Mouse (Mus musculus): ENCODE data around the gene C130026I21Rik.
"Not testable (repeated sequence)": the region's sequence is repeated elsewhere in the genome, so short reads cannot be mapped to it uniquely, and the experiment has no call there.

DNA sequence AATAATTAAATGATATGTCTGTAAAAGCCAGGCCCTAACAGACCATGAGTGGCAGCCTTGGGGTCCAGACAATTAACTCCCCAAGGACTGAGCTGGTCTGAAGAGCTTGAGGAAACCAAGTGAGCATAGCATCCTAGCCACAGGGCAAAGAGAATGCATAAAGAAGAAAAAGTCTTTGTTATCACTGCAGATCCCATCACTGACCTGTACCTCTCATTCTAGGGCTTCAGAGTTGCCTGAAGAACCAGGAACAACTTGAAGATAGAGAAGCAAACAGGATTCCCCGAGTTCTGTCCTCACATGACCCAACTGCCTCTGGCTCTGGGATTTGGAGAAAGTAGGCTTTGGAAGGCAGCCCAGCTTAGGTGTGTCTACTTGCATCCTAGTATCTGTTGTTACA is 170.5 kb downstream of the C130026I21Rik start, which contains the start of gene Gm10553:
- TF ChIP-seq CTCF, POLR2A (IDR thresholded peaks at IDR 0.05; ENCODE audit: insufficient read depth, low read depth, low read length): not testable (repeated sequence)

All from olfactory bulb, adult 2 months (tissue).